Mouse (Mus musculus) E14TG2a.4 (cell line): ENCODE results near the gene Slmap.

Source experiments
- CTCF ChIP-seq: conservative IDR thresholded peaks from 2 replicates; pipeline ENCODE4 v1.5.1; 2014; ENCODE audit warnings: low read length
- NANOG ChIP-seq: IDR thresholded peaks from 2 replicates; pipeline ENCODE4 v1.6.1; 2014; ENCODE audit warnings: borderline replicate concordance, low read length, mixed read lengths
- POU5F1 ChIP-seq: IDR thresholded peaks from 2 replicates; pipeline ENCODE4 v1.6.1; 2014; ENCODE audit warnings: low read length, borderline replicate concordance

- no peak for TF ChIP-seq CTCF
- no peak for TF ChIP-seq NANOG
- no peak for TF ChIP-seq POU5F1
Measured at GRCm38 (mm10) chr14:26420231-26420630, 114.5 kb downstream of the Slmap start.
